Mouse (Mus musculus): ENCODE measurements at regions not wholly inside any gene's neighbourhood (a gene's known extent, or its start where the extent isn't known, plus 50 kb on each side); places are given as distances from the start of the nearest gene placed in this dataset.

DNA sequence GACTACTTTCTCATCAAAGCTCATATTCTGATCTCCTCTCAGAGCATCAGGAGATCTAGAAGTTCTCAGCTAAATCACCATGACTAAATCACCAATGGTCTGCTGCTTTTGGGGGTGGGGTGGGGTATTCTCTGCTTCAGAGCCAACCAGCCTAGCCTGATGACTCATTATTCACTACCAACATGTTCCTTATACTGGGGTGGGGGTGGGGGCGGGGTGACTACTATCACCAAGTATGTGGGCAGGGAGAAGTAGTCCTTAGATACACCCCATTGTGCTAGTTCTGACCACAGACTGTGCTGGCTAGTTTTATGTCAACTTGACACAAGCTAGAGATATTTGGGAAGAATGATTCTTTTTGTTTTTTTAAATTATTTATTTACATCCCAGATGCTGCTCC is 143.0 kb downstream of the Cbln1 start:
- WGBS: 86% methylated on average over 1 of the region's 1 CpGs
- H3K9me3 ChIP-seq: no peaks in the 10 kb centered on the region
- no peak overlapping the region for H3K27ac ChIP-seq
- H3K36me3 ChIP-seq (replicated peaks): no peaks in the 10 kb centered on the region
- H3K27me3 ChIP-seq (replicated peaks): no peaks in the 10 kb centered on the region
- no peak overlapping the region for H3K9ac ChIP-seq
- H3K4me2 ChIP-seq: no peak overlapping the region
- H3K4me1 ChIP-seq: no peaks in the 10 kb centered on the region
- ATAC-seq (replicated peaks): no peak
- no peak overlapping the region for H3K4me3 ChIP-seq

DNA sequence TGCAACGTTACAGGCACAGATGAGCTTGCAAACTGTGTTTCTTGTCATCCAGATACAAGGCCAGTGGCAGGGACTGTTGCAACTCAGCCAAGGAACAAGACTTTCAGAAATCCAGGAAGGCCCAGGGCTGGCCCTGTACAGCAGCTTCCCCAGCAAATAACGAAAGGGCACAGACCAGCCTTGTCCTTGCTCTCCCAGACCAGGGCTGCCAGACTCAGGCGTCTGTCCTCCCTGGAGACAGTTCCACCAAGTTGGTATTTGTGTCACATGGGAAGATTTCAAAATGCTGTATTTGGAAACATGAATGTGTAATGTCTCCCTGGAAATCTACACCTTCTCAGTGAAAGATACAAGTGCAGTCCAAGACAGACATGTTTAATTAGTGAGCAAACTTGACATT is 157.8 kb downstream of the Cbln1 start:
- Histone ChIP-seq H3K9me3 (no peaks in the 10 kb centered on the region), H3K4me1 (no peaks in the 10 kb centered on the region), H3K27ac (0 out of 2 replicates have a peak overlapping the region, but pooled peaks have one; percentile 5), H3K4me2 (no peak overlapping the region), H3K9ac (no peak overlapping the region), H3K4me3 (no peak overlapping the region), H3K27me3 (replicated peaks) (no peaks in the 10 kb centered on the region), H3K36me3 (replicated peaks) (no peaks in the 10 kb centered on the region)
- no peak for ATAC-seq (replicated peaks)
- 67% methylated on average over 3 of the region's 3 CpGs for WGBS

DNA sequence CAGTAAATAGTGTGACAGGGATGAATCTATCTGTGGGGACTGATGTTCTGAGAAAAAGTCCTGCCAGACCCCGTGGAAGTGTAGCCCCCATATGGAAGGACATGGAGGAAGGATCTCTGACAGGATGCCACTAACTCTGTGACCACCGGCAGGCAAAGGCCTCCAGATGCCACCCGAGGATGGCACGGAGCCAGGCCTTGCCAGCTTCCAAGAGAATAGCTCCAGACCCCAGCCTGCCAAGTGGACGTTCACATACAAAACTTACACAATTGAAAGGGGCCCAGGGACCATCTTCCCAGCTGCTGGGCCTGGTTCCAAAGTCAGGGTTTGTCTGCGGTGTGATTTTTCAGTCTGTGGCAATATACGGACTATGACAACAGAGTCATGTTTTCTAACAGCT is 161.1 kb downstream of the Cbln1 start:
- no peak overlapping the region for H3K9ac ChIP-seq
- H3K4me3 ChIP-seq: no peak overlapping the region
- no peak overlapping the region for H3K27ac ChIP-seq
- no peak overlapping the region for H3K4me2 ChIP-seq
- 64% methylated on average over 7 of the region's 7 CpGs for WGBS
- H3K27me3 ChIP-seq (replicated peaks): no peaks in the 10 kb centered on the region
- no peaks in the 10 kb centered on the region for H3K36me3 ChIP-seq (replicated peaks)
- no peak for ATAC-seq (replicated peaks)
- H3K9me3 ChIP-seq: no peaks in the 10 kb centered on the region
- no peaks in the 10 kb centered on the region for H3K4me1 ChIP-seq

- no peaks in the 10 kb centered on the region for H3K4me1 ChIP-seq
- H3K36me3 ChIP-seq (replicated peaks): no peaks in the 10 kb centered on the region
- ATAC-seq (replicated peaks): no peak
- H3K4me3 ChIP-seq: no peak overlapping the region
- WGBS: 68% methylated on average over 3 of the region's 3 CpGs
- no peak overlapping the region for H3K4me2 ChIP-seq
- H3K9me3 ChIP-seq: no peaks in the 10 kb centered on the region
- H3K27me3 ChIP-seq (replicated peaks): no peaks in the 10 kb centered on the region
- H3K9ac ChIP-seq: no peak overlapping the region
- no peak overlapping the region for H3K27ac ChIP-seq
Observed at GRCm38 (mm10) chr8:87308311-87308710, 164.1 kb downstream of the Cbln1 start.

DNA sequence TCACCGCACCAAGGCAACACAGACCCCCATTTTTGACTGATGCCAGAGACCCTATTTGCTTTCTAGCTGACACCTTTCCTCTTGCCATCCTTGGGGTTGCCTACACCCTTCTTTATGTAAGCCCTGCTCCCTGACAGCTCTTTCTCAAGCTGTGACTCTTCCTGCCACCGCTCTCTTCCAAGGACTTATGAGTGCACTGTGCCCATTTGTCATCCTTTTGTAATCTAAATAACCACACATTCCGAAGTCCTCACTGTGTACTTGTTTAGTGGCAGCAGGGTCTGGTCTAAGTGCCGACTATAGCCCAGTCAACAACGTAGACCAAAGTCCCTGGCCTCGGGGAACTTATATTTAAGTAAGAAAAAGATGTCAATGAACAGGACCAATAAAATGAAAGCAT is 167.4 kb downstream of the Cbln1 start:
- Histone ChIP-seq H3K27ac (no peak overlapping the region), H3K9me3 (no peaks in the 10 kb centered on the region), H3K4me2 (no peak overlapping the region), H3K4me1 (no peaks in the 10 kb centered on the region), H3K4me3 (no peak overlapping the region), H3K27me3 (replicated peaks) (no peaks in the 10 kb centered on the region), H3K36me3 (replicated peaks) (no peaks in the 10 kb centered on the region), H3K9ac (no peak overlapping the region)
- no peak for ATAC-seq (replicated peaks)
- WGBS: 93% methylated on average over 6 of the region's 6 CpGs

GRCm38 (mm10) chr8:87303522-87303921 is 168.9 kb downstream of the Cbln1 start:
- no peak overlapping the region for H3K4me2 ChIP-seq
- H3K9me3 ChIP-seq: no peaks in the 10 kb centered on the region
- H3K36me3 ChIP-seq (replicated peaks): no peaks in the 10 kb centered on the region
- ATAC-seq (replicated peaks): no peak
- H3K27ac ChIP-seq: no peak overlapping the region
- no peak overlapping the region for H3K4me3 ChIP-seq
- no peaks in the 10 kb centered on the region for H3K27me3 ChIP-seq (replicated peaks)
- H3K9ac ChIP-seq: no peak overlapping the region
- 92% methylated on average over 5 of the region's 5 CpGs for WGBS
- no peaks in the 10 kb centered on the region for H3K4me1 ChIP-seq

DNA sequence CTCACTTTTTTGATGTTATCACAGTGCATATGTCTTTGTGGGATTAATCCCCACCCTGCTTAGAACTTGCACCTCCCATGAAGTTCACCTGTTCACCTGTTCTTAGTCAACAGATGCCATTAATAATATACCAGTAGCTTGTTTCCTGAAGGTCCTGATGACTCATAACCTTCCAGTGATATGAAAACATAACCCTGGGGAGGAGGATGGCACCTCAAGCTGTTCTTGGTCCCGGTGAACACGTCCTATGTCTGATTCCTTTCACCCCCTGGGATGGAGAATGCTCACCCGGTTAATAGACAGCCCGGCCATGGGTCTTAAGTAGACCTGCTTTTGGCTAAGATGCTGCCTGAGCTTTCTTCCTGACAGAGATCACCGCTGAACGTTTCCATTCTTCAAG is 174.6 kb downstream of the Cbln1 start:
- Histone ChIP-seq H3K27me3 (replicated peaks) (no peaks in the 10 kb centered on the region), H3K4me3 (no peak overlapping the region), H3K4me2 (no peak overlapping the region), H3K9me3 (no peaks in the 10 kb centered on the region), H3K36me3 (replicated peaks) (no peaks in the 10 kb centered on the region), H3K4me1 (no peaks in the 10 kb centered on the region), H3K27ac (no peak overlapping the region), H3K9ac (no peak overlapping the region)
- ATAC-seq (replicated peaks): no peak
- whole genome bisulfite sequencing: 93% methylated on average over 6 of the region's 6 CpGs

GRCm38 (mm10) chr8:87297331-87297730 is 175.1 kb downstream of the Cbln1 start:
- Histone ChIP-seq H3K4me1 (no peaks in the 10 kb centered on the region), H3K9ac (no peak overlapping the region), H3K27me3 (replicated peaks) (no peaks in the 10 kb centered on the region), H3K36me3 (replicated peaks) (no peaks in the 10 kb centered on the region), H3K4me3 (no peak overlapping the region), H3K4me2 (no peak overlapping the region), H3K9me3 (no peaks in the 10 kb centered on the region), H3K27ac (no peak overlapping the region)
- 90% methylated on average over 3 of the region's 3 CpGs for WGBS
- no peak for ATAC-seq (replicated peaks)

DNA sequence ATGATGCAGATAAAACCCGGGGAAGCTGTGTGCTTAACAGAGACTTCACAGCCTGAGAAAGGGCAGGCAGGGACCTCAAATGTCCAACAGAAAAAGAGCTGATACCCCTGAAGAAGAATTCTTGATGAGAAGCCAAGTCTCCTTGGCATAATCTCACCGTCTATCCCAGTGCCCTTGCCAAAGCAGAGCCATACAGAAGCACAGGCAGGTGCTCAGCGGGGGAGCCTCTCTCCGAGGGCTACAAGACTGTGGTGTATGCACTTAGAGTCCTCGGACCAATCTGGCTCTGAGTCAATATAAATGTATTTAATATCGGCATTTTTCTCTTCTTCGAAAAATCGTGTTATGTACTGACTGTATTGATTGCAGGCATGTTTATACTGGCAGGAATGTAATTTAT is 186.3 kb downstream of the Cbln1 start:
- ATAC-seq (replicated peaks): no peak
- Histone ChIP-seq H3K27ac (no peak overlapping the region), H3K9me3 (no peaks in the 10 kb centered on the region), H3K4me2 (no peak overlapping the region), H3K4me3 (no peak overlapping the region), H3K4me1 (no peaks in the 10 kb centered on the region), H3K36me3 (replicated peaks) (no peaks in the 10 kb centered on the region), H3K27me3 (replicated peaks) (no peaks in the 10 kb centered on the region), H3K9ac (no peak overlapping the region)
- WGBS: 68% methylated on average over 8 of the region's 8 CpGs

DNA sequence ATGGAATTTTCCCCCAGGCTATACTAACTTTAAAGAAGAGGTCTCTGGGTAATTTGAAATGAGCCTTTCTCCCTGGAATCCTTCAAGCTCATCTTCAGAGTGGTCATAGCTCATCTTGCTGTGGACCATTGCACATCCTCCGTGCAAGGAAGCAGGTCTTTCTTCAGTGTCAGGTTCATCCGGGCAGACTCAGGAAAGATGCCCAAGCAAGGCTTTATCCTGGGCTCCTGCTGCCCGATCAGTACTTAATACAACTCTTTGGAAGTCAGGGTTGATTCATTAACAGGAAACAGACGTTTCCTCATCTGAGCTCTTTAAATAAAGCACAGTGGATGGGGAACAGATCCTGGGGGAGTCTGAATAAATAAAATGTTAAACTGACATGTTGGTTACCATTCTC is 188.1 kb downstream of the Cbln1 start:
- H3K36me3 ChIP-seq (replicated peaks): no peaks in the 10 kb centered on the region
- H3K9me3 ChIP-seq: no peaks in the 10 kb centered on the region
- H3K9ac ChIP-seq: no peak overlapping the region
- no peaks in the 10 kb centered on the region for H3K27me3 ChIP-seq (replicated peaks)
- no peak overlapping the region for H3K27ac ChIP-seq
- H3K4me3 ChIP-seq: no peak overlapping the region
- H3K4me2 ChIP-seq: no peak overlapping the region
- ATAC-seq (replicated peaks): no peak
- H3K4me1 ChIP-seq: no peaks in the 10 kb centered on the region
- 83% methylated on average over 4 of the region's 4 CpGs for WGBS

DNA sequence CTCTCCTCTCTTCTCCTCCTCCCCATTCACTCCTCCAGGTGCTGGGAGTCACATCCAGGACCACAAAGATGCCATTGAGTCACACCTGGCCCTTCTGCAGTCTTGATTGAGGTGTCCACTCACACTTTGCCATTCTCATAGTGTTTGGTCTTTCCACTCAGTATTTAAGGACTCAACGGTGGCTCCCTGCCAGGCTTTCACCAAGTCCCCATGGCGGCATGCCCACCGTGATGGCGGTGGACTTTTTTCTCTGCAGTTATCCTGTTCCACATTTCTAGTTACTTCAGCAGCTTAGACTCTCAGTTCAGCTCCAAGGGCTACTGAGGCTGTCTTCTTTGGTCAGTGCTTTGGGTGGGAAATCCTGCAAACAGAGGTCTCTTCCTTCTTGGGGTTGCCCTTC is 189.9 kb downstream of the Cbln1 start:
- WGBS: 95% methylated on average over 4 of the region's 4 CpGs
- ATAC-seq (replicated peaks): no peak

GRCm38 (mm10) chr8:87273328-87273727 is 199.1 kb downstream of the Cbln1 start:
- no peaks in the 10 kb centered on the region for H3K36me3 ChIP-seq (replicated peaks)
- ATAC-seq (replicated peaks): no peak
- H3K27me3 ChIP-seq (replicated peaks): no peaks in the 10 kb centered on the region
- H3K4me1 ChIP-seq: no peaks in the 10 kb centered on the region
- no peak overlapping the region for H3K4me2 ChIP-seq
- 91% methylated on average over 6 of the region's 6 CpGs for WGBS
- H3K4me3 ChIP-seq: no peak overlapping the region
- no peak overlapping the region for H3K9ac ChIP-seq
- H3K9me3 ChIP-seq: no peaks in the 10 kb centered on the region
- no peak overlapping the region for H3K27ac ChIP-seq

More for the DNA sequence above, 189.9 kb downstream of the Cbln1 start:
- Histone ChIP-seq H3K9ac (no peak overlapping the region), H3K4me3 (no peak overlapping the region), H3K27me3 (replicated peaks) (no peaks in the 10 kb centered on the region), H3K27ac (no peak overlapping the region), H3K9me3 (no peaks in the 10 kb centered on the region), H3K36me3 (replicated peaks) (no peaks in the 10 kb centered on the region), H3K4me2 (no peak overlapping the region), H3K4me1 (no peaks in the 10 kb centered on the region)

DNA sequence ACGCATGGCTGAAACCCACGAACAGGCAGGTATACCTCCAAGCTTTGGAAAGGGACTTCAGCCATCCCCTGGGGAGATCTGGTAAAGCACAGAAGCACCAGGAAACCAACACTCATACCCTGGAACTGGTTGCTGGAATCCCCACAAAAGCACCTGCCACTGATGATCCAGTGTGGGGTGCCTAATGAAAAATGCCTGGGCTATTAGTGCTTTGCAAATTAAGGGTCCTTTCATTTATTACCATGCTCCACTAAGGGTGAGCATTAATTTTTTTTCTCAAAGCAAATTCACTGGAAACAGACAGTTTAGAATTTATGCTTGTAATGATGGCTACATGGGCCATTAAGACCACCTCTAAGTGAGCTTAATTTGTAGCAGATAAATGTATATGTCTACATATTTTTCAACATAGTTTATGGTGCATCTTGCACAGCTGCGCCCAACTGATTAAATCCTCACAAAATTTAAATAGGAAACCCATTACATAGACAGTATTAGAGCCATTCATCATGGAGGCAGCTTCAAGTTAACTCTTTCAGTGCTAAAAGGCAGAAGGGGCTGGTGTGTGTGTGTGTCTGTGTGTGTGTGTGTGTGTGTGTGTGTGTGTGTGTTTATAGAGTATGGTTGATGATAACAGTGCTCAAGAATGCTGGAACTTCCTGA is 201.8 kb downstream of the Cbln1 start:
- ATAC-seq (replicated peaks): no peak

More for the DNA sequence above, 201.8 kb downstream of the Cbln1 start:
- Histone ChIP-seq H3K4me2 (no peak overlapping the region), H3K27me3 (replicated peaks) (no peaks in the 10 kb centered on the region), H3K4me3 (no peak overlapping the region), H3K4me1 (no peaks in the 10 kb centered on the region), H3K27ac (no peak overlapping the region), H3K36me3 (replicated peaks) (no peaks in the 10 kb centered on the region), H3K9me3 (no peaks in the 10 kb centered on the region), H3K9ac (no peak overlapping the region)
- WGBS: 90% methylated on average over 3 of the region's 3 CpGs
